Mouse (Mus musculus): ENCODE measurements around the gene Cux1.
A peak's percentile ranks its signal among the peaks of the same experiment; 100 is the strongest.
"Not testable (repeated sequence)": the region's sequence is repeated elsewhere in the genome, so short reads cannot be mapped to it uniquely, and the experiment has no call there.

Cux1 gene

GRCm38 (mm10) chr5:136472846-136473245 is 94.4 kb downstream of the Cux1 start:
- DNase-seq (ENCODE audit: low spot score): peak; percentile 56

DNA sequence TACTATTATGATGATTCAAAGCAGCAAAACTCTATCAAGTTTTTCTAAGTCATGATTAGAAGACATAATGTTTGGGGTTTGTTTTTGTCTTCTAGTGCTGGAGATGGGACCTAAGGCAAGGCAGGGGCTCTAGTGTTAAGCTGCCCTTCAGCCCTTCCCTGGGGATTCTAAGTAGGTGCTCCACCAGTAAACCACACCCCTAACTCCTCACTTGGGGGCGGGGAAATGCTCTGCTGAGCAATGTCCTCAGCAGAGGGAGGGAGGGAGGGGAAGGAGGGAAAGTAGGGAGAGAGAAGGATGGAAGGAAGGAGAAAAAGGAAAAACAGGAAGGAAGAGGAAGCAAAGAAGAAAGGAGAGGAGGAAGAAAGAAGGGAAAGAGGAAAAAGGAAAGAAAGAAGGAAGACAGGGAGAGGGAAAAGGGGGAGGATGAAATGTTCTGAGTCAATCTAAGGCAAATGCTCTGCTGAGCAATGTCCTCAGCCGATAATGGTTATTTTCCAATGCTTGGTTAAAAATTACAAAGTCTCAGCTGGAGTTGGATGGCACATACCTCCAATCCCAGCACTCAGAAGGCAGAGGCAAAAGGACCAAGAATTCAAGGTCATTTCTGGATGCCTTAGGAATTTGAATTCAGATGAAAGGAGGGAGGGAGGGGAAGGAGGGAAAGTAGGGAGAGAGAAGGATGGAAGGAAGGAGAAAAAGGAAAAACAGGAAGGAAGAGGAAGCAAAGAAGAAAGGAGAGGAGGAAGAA is 96.1 kb downstream of the Cux1 start:
- DNase-seq (ENCODE audit: low spot score): not testable (repeated sequence)

GRCm38 (mm10) chr5:136469301-136469700 is 98.0 kb downstream of the Cux1 start:
- DNase-seq (ENCODE audit: low spot score): no peak

GRCm38 (mm10) chr5:136467360-136467999 is 99.8 kb downstream of the Cux1 start:
- DNase-seq (ENCODE audit: low spot score): peak; percentile 89

- DNase-seq (ENCODE audit: low spot score): no peak
These were observed 101.4 kb downstream of the Cux1 start for GRCm38 (mm10) chr5:136465770-136466406.

- no peak for DNase-seq (ENCODE audit: low spot score)
These were observed 101.9 kb downstream of the Cux1 start for GRCm38 (mm10) chr5:136465366-136465765.

- DNase-seq (ENCODE audit: low spot score): peak; percentile 51
These were observed 102.4 kb downstream of the Cux1 start for GRCm38 (mm10) chr5:136464849-136465248.

GRCm38 (mm10) chr5:136464128-136464527 is 103.2 kb downstream of the Cux1 start:
- no peak for DNase-seq (ENCODE audit: low spot score)

DNA sequence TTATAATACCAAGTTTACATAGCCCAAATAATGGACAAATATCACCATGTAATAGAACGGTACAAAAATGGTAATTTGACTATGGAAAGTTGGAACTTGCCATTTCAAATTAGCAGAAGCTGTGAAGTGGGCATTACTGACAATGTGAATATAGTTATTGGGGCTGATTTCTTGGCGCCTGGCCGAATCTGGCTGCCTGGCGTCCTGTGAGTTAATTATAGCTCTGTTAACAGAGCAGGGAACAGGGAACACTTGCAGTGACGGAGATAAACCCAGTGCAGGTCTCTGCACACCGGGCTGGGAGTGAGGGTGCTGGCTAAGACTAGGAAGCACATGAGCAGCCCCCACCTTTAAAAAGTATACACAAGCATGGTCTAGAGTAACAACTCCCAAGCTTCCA is 104.7 kb downstream of the Cux1 start:
- no peak for DNase-seq (ENCODE audit: low spot score)

GRCm38 (mm10) chr5:136459901-136460300 is 107.4 kb downstream of the Cux1 start:
- DNase-seq (ENCODE audit: low spot score): no peak

- DNase-seq (ENCODE audit: low spot score): no peak
These were observed 108.3 kb downstream of the Cux1 start for GRCm38 (mm10) chr5:136458893-136459499.

GRCm38 (mm10) chr5:136458102-136458863 is 109.0 kb downstream of the Cux1 start:
- peak; percentile 62 for DNase-seq (ENCODE audit: low spot score)

GRCm38 (mm10) chr5:136456395-136456794 is 110.9 kb downstream of the Cux1 start:
- no peak for DNase-seq (ENCODE audit: low spot score)

DNA sequence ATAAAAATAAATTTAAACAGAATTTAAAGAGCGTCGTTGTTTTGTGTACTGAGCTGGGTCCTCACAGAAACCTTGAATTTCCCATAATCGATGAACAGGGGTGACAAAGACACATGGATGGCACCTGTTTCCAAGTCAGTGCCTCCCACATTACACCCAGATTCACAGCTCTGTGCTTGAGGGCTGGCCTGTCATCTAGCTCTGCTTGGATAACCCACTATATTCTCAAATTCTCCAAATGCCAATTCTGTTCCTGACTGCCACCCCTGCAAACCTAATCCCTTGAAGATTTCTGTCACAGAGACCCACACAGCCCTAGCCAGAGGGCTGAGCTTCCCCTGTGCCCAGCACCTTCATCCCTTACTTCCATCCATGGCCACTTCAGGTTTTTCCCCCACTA is 114.6 kb downstream of the Cux1 start:
- no peak for DNase-seq (ENCODE audit: low spot score)

DNA sequence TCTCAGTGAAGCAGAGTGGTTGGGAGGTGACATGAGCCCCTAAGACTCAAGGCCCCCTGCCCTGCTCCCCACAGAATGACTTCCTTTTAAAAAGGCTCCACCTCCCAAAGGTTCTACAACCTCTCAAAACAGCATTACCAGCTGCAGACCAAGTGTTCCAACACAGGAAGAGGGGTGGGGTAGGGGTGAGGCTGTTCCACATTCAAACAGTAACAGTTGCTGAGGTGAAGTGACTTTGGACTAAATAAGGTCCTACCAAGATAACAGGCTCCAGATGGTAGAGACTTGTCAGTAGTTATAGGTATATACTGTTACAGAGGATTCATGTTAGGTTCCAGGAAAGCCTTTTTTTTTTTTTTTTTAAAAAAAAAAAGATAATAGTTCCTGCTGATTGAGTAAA is 117.5 kb downstream of the Cux1 start:
- DNase-seq (ENCODE audit: low spot score): no peak

- DNase-seq (ENCODE audit: low spot score): no peak
These were observed 121.3 kb downstream of the Cux1 start for GRCm38 (mm10) chr5:136445967-136446366.

- no peak for DNase-seq (ENCODE audit: low spot score)
These were observed 124.8 kb downstream of the Cux1 start for GRCm38 (mm10) chr5:136442238-136443187.

- no peak for DNase-seq (ENCODE audit: low spot score)
These were observed 137.6 kb downstream of the Cux1 start for GRCm38 (mm10) chr5:136429647-136430046.

DNA sequence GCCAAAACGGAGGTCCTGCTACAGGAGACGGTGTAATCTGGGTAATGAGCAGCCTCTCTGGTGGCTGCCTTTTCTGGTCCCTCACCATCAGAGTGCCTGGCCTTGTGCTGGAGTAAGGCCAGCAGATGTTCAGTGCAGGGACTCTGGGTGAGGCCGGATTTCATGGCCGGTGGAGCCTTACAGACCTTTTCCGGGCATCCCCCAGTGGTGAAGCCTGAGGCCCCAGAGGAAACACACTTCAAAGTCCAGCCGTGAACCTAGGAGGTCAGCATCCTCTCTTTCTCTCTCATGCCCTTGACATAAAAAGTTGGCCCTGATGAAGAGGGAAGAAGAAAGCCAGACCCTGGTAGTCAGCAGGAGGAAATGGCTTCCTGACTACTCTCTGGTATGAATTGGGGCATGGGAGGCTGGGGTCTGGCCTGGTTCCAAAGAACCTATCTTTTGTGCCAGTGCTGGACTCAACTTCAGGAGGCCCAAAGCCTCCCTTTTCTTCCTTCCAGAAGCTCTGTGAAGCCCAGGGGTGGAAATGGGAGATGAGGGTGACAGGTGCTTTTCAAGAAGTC is 138.7 kb downstream of the Cux1 start:
- DNase-seq (ENCODE audit: low spot score): no peak

DNA sequence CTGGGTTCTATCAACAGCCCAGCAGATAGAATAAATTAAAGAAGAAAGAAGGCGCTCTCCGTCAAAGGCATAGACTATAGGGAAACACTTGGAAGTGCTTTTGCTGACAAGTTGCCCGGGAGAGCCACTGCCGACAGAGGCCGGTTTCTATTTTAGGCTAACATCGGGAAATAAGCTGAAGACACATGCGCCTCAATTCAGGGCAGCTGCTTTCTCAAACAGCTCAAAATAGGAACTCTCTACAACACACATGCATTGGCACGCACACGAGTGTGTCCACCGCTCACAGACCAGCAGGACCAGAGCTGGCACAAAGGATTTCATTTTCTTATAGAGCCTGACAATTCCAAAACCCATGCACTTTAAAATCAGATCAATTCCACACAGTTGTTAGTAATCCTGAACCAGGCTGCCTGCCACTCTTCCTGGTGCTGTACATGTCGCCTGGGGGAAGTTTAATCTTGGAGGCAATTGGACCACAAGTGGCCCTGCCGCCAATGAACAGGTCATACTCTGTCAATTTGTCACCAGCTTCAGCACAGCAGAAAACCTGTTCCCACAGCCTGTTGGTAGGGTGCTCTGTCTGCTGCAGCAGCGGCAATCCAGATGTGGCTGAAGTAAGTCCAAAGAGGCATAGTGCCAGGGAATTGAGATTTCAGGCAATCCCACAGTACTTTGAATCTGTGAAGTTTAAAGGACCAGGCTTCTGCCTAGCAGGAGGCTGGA is 139.4 kb downstream of the Cux1 start:
- no peak for DNase-seq (ENCODE audit: low spot score)
